Mouse (Mus musculus) megakaryocyte progenitor cell, adult 5-6 weeks (primary cell): ENCODE data around the gene Stat5a. TPM values are rescaled to one million over a fixed set of nuclear protein-coding genes. Genes with fewer than 3 reads are reported as not detected.

Experiments
- ATAC-seq: replicated peaks from 2 replicates; pipeline ENCODE4 v1.8.0; 2016; ENCODE audit warnings: mild to moderate bottlenecking, moderate TSS enrichment, inconsistent platforms; ENCODE audit not compliant: poor library complexity
- total RNA-seq, 2 experiments: library from RNA; stranded (forward) in 1 of 2; stranded (reverse) in 1 of 2; fragments of 157-497, 149-512 nt in 1 of 2; fragments of 200-1000 nt in 1 of 2; gene quantifications; 2 replicates each; pipeline versions ENCODE4 v1.2.3 to v1.2.4; 2015 to 2017

Gene Stat5a
- total RNA-seq (2015) (25.3 and 31.0 TPM in 2 replicates), total RNA-seq (2017) (31.5 and 32.4 TPM in 2 replicates)

- ATAC-seq: no peak
Measured at GRCm38 (mm10) chr11:100858935-100859578, at the start of gene Stat5a. TSS of gene Stat5a (plus strand) at chr11:100859351.

- ATAC-seq: no peak
Measured at GRCm38 (mm10) chr11:100810516-100810915, 48.6 kb upstream of the Stat5a start.

GRCm38 (mm10) chr11:100811132-100811531 is 48.0 kb upstream of the Stat5a start:
- ATAC-seq: no peak

GRCm38 (mm10) chr11:100814498-100814897 is 44.7 kb upstream of the Stat5a start:
- ATAC-seq: peak; percentile 70

- no peak for ATAC-seq
Measured at GRCm38 (mm10) chr11:100816342-100816741, 42.8 kb upstream of the Stat5a start.

- ATAC-seq: no peak
Measured at GRCm38 (mm10) chr11:100816801-100817200, 42.4 kb upstream of the Stat5a start.

- ATAC-seq: no peak
Measured at GRCm38 (mm10) chr11:100817311-100817710, 41.8 kb upstream of the Stat5a start.

GRCm38 (mm10) chr11:100818359-100819012 is 40.7 kb upstream of the Stat5a start:
- peak; percentile 35 for ATAC-seq

- ATAC-seq: no peak
Measured at GRCm38 (mm10) chr11:100819048-100819447, 40.1 kb upstream of the Stat5a start.

- no peak for ATAC-seq
Measured at GRCm38 (mm10) chr11:100819626-100820025, 39.5 kb upstream of the Stat5a start.

GRCm38 (mm10) chr11:100820047-100820446 is 39.1 kb upstream of the Stat5a start:
- ATAC-seq: no peak

GRCm38 (mm10) chr11:100821605-100822220 is 37.4 kb upstream of the Stat5a start:
- no peak for ATAC-seq

GRCm38 (mm10) chr11:100822365-100822764 is 36.8 kb upstream of the Stat5a start:
- ATAC-seq: peak; percentile 36

- peak; percentile 54 for ATAC-seq
Measured at GRCm38 (mm10) chr11:100823543-100824313, 35.4 kb upstream of the Stat5a start.

GRCm38 (mm10) chr11:100824496-100824895 is 34.7 kb upstream of the Stat5a start:
- no peak for ATAC-seq

- ATAC-seq: no peak
Measured at GRCm38 (mm10) chr11:100825451-100825850, 33.7 kb upstream of the Stat5a start.

GRCm38 (mm10) chr11:100826161-100826866 is 32.8 kb upstream of the Stat5a start:
- peak; percentile 40 for ATAC-seq

- peak; percentile 32; the same call in 1 of the 2 replicates for ATAC-seq
Measured at GRCm38 (mm10) chr11:100828676-100829151, 30.4 kb upstream of the Stat5a start.

GRCm38 (mm10) chr11:100829691-100830090 is 29.5 kb upstream of the Stat5a start:
- no peak for ATAC-seq

GRCm38 (mm10) chr11:100831396-100831795 is 27.8 kb upstream of the Stat5a start:
- ATAC-seq: no peak
